Mouse (Mus musculus) cerebellum, adult 2 months (tissue): ENCODE measurements around the gene E330017A01Rik. TPM values are rescaled to one million over a fixed set of nuclear protein-coding genes. Genes with fewer than 3 reads are reported as not detected.

Source experiments
- DNase-seq, 2 experiments: peaks; one replicate each; pipeline ENCODE4 v3.0.0; 2021
- H3K27ac ChIP-seq: fragments of 200-500 bp; 2 replicates; pipeline ENCODE4 v1.5.1; 2012; ENCODE audit warnings: low read length, control low read depth, inconsistent platforms; ENCODE audit not compliant: insufficient read depth
- H3K27me3 ChIP-seq: fragments of 200-500 bp; 2 replicates; pipeline ENCODE4 v1.6.1; 2012; ENCODE audit warnings: inconsistent platforms, mild to moderate bottlenecking, low read length, moderate library complexity; ENCODE audit not compliant: control insufficient read depth, insufficient read depth
- H3K4me1 ChIP-seq: fragments of 200-500 bp; 2 replicates; pipeline ENCODE4 v1.6.1; 2011; ENCODE audit warnings: low read length; ENCODE audit not compliant: control insufficient read depth, insufficient read depth
- H3K4me3 ChIP-seq: fragments of 200-500 bp; replicated peaks from 2 replicates; pipeline ENCODE3; 2011; ENCODE audit warnings: mild to moderate bottlenecking, low read depth, low read length, control low read depth; ENCODE audit not compliant: insufficient read depth
- CTCF ChIP-seq: fragments of 200-500 bp; IDR thresholded peaks from 2 replicates; pipeline ENCODE4 v1.5.1; 2011; ENCODE audit warnings: low read depth, mild to moderate bottlenecking, control low read depth, low read length, moderate library complexity, borderline replicate concordance; ENCODE audit not compliant: insufficient read depth
- POLR2A ChIP-seq: fragments of 200-500 bp; IDR thresholded peaks from 2 replicates; pipeline ENCODE4 v1.6.1; 2011; ENCODE audit warnings: low read length, control low read depth, borderline replicate concordance; ENCODE audit not compliant: insufficient read depth
- WGBS: fragments of 180-500 bp; shearing (Covaris S2); methylation state at CpG from one replicate; pipeline ENCODE4 v1.1.7; 2018; 5-methylcytosine and 5-hydroxymethylcytosine counted together
- polyA plus RNA-seq: library from polyadenylated mRNA; depleted of rRNA; stranded (reverse); fragments of >200 nt; gene quantifications from 2 replicates; pipeline ENCODE4 v1.2.3, GENCODE M21; 2012

E330017A01Rik gene
- polyA plus RNA-seq, 1 experiment: not detected

- no peak overlapping the region; the same call in 1 of the 2 replicates for H3K27ac ChIP-seq
- no peaks in the 10 kb centered on the region for H3K4me1 ChIP-seq
- no peak for DNase-seq
- 79% methylated on average over 5 of the region's 5 CpGs for WGBS
- no peak overlapping the region for H3K4me3 ChIP-seq
- TF ChIP-seq POLR2A: no peak
- no peak for TF ChIP-seq CTCF
- H3K27me3 ChIP-seq: no peaks in the 10 kb centered on the region
Observed at GRCm38 (mm10) chr16:58677491-58677890, 39.0 kb upstream of the E330017A01Rik start.

- Histone ChIP-seq H3K27me3 (no peaks in the 10 kb centered on the region), H3K27ac (no peak overlapping the region), H3K4me1 (no peaks in the 10 kb centered on the region), H3K4me3 (no peak overlapping the region)
- 96% methylated on average over 3 of the region's 3 CpGs for WGBS
- DNase-seq: no peak
- no peak for TF ChIP-seq POLR2A
- TF ChIP-seq CTCF: no peak
Observed at GRCm38 (mm10) chr16:58676633-58677032, 38.1 kb upstream of the E330017A01Rik start.

- Histone ChIP-seq H3K27ac (no peak overlapping the region), H3K4me1 (no peaks in the 10 kb centered on the region), H3K4me3 (no peak overlapping the region), H3K27me3 (no peaks in the 10 kb centered on the region)
- no peak for DNase-seq
- WGBS: 89% methylated on average over 7 of the region's 7 CpGs
- no peak for TF ChIP-seq CTCF
- TF ChIP-seq POLR2A: no peak
Observed at GRCm38 (mm10) chr16:58676156-58676555, 37.6 kb upstream of the E330017A01Rik start.

- Histone ChIP-seq H3K4me3 (no peak overlapping the region), H3K27ac (no peak overlapping the region), H3K4me1 (no peaks in the 10 kb centered on the region), H3K27me3 (no peaks in the 10 kb centered on the region)
- TF ChIP-seq POLR2A (no peak), CTCF (no peak)
- no peak for DNase-seq
- WGBS: 77% methylated on average over 13 of the region's 13 CpGs
Observed at GRCm38 (mm10) chr16:58675256-58675655, 36.7 kb upstream of the E330017A01Rik start.

GRCm38 (mm10) chr16:58673811-58674410 lies 35.4 kb upstream of the E330017A01Rik start:
- no peak overlapping the region for H3K27ac ChIP-seq
- no peak overlapping the region for H3K4me3 ChIP-seq
- DNase-seq: no peak
- no peaks in the 10 kb centered on the region for H3K27me3 ChIP-seq
- TF ChIP-seq POLR2A: no peak
- no peak for TF ChIP-seq CTCF
- no peaks in the 10 kb centered on the region for H3K4me1 ChIP-seq
- 94% methylated on average over 15 of the region's 15 CpGs for WGBS

- 95% methylated on average over 13 of the region's 13 CpGs for WGBS
- no peak overlapping the region for H3K27ac ChIP-seq
- H3K27me3 ChIP-seq: no peaks in the 10 kb centered on the region
- TF ChIP-seq POLR2A (no peak), CTCF (no peak)
- no peaks in the 10 kb centered on the region for H3K4me1 ChIP-seq
- no peak for DNase-seq
- H3K4me3 ChIP-seq: no peak overlapping the region
Observed at GRCm38 (mm10) chr16:58672396-58672795, 33.9 kb upstream of the E330017A01Rik start.

GRCm38 (mm10) chr16:58671212-58671985 lies 32.9 kb upstream of the E330017A01Rik start:
- H3K27ac ChIP-seq: no peak overlapping the region
- no peak for DNase-seq
- 74% methylated on average over 8 of the region's 8 CpGs for WGBS
- TF ChIP-seq POLR2A: no peak
- no peak for TF ChIP-seq CTCF
- no peaks in the 10 kb centered on the region for H3K4me1 ChIP-seq
- peak overlapping the region; percentile 89 for H3K4me3 ChIP-seq
- no peaks in the 10 kb centered on the region for H3K27me3 ChIP-seq

- under 1% methylated on average over 25 of the region's 25 CpGs for WGBS
- Histone ChIP-seq H3K4me1 (no peaks in the 10 kb centered on the region), H3K27me3 (no peaks in the 10 kb centered on the region), H3K27ac (peak overlapping the region; percentile 11; the same call in 1 of the 2 replicates), H3K4me3 (peak overlapping the region; percentile 89)
- TF ChIP-seq POLR2A (no peak), CTCF (0 out of 2 replicates have a peak, but pooled peaks have one; percentile 1)
- no peak for DNase-seq
Observed at GRCm38 (mm10) chr16:58670643-58671042, 32.1 kb upstream of the E330017A01Rik start.
